Mouse (Mus musculus): ENCODE data around the gene Tmem266.

DNA sequence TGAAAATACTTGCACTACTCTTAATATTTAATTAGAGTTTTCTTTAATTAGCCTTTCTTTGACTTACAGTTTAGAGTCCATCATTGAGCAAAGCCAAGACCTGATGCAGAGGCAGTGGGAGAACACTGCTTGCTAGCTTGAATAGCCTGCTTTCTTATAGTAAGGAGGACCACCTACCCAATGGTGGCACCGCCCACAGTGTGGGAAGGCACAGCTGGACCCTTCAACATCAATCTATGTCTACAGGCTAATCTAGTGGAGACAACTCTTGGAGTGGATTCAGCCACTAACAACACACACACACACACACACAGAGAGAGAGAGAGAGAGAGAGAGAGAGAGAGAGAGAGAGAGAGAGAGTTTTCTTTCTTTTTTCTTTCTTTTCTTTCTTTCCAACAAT lies 1.7 kb upstream of the Tmem266 start:
- no peak for TF ChIP-seq CTCF (IDR thresholded peaks at IDR 0.05; ENCODE audit: low read depth)
- TF ChIP-seq EP300 (optimal IDR thresholded peaks at IDR 0.05): no peak
